Mouse (Mus musculus) megakaryocyte, embryonic 14.5 days (primary cell): Measurements from ENCODE around the gene Ccdc182.

Experiments used
- FLI1 ChIP-seq: IDR thresholded peaks from 2 replicates; pipeline ENCODE4 v1.6.1; 2012; ENCODE audit warnings: low read length, inconsistent platforms, mixed read lengths
- GATA1 ChIP-seq: IDR thresholded peaks from 3 replicates; pipeline ENCODE4 v1.6.1; 2012; ENCODE audit warnings: mixed read lengths, low read length, inconsistent platforms, borderline replicate concordance

- TF ChIP-seq GATA1 (no peak), FLI1 (no peak)
Observed at GRCm38 (mm10) chr11:88257700-88258099, 36.2 kb upstream of the Ccdc182 start.
